Mouse (Mus musculus): Measurements from ENCODE around the gene Slc25a39.

- TF ChIP-seq CTCF (IDR thresholded peaks at IDR 0.05; ENCODE audit: control insufficient read depth, insufficient read depth, insufficient replicate concordance, low read depth, low read length) (no peak), POLR2A (IDR thresholded peaks at IDR 0.05; ENCODE audit: control insufficient read depth, low read depth, low read length) (peak; percentile 78)
Observed at GRCm38 (mm10) chr11:102399610-102400072, 8.1 kb downstream of the Slc25a39 start.

Measured in testis, adult 2 months (tissue).